Mouse (Mus musculus) forebrain, postnatal 0 days (tissue): Measurements from ENCODE around the gene Pde1c. TPM values are rescaled to one million over a fixed set of nuclear protein-coding genes. Genes with fewer than 3 reads are reported as not detected.

Source experiments
- ATAC-seq: fragments of 200-750 bp; cut with Nextera tagmentation; 2 replicates; pipeline ENCODE4 v1.8.0; 2017; ENCODE audit warnings: mild to moderate bottlenecking, moderate library complexity
- DNase-seq: peaks from one replicate; pipeline ENCODE4 v3.0.0-alpha.2; 2015
- H3K27ac ChIP-seq: fragments of 300-500 bp; sonication (generic); 2 replicates; pipeline ENCODE4 v1.5.1; 2014; ENCODE audit warnings: low read depth, mild to moderate bottlenecking, antibody characterized with exemption, low read length, moderate library complexity, mixed read lengths
- H3K27me3 ChIP-seq: fragments of 300-500 bp; sonication (generic); 2 replicates; pipeline ENCODE4 v1.6.1; 2014; ENCODE audit warnings: mild to moderate bottlenecking, low read length, mixed read lengths; ENCODE audit not compliant: insufficient read depth
- H3K36me3 ChIP-seq: fragments of 300-500 bp; sonication (generic); 2 replicates; pipeline ENCODE4 v1.6.1; 2014; ENCODE audit warnings: mild to moderate bottlenecking, moderate library complexity; ENCODE audit not compliant: insufficient read depth
- H3K4me1 ChIP-seq: fragments of 300-500 bp; sonication (generic); 2 replicates; pipeline ENCODE4 v1.6.1; 2014; ENCODE audit warnings: antibody characterized with exemption; ENCODE audit not compliant: insufficient read depth
- H3K4me2 ChIP-seq: fragments of 300-500 bp; sonication (generic); 2 replicates; pipeline ENCODE4 v1.6.1; 2014; ENCODE audit warnings: low read depth, mild to moderate bottlenecking, moderate library complexity
- H3K4me3 ChIP-seq: fragments of 300-500 bp; sonication (generic); 2 replicates; pipeline ENCODE4 v1.5.1; 2014; ENCODE audit warnings: low read depth, low read length, mixed read lengths
- H3K9ac ChIP-seq: fragments of 300-500 bp; sonication (generic); 2 replicates; pipeline ENCODE4 v1.6.1; 2014; ENCODE audit warnings: mild to moderate bottlenecking
- H3K9me3 ChIP-seq: fragments of 300-500 bp; sonication (generic); 2 replicates; pipeline ENCODE4 v1.6.1; 2016; ENCODE audit warnings: low read length
- CTCF ChIP-seq: sonication (generic); IDR thresholded peaks from 2 replicates; pipeline ENCODE4 v1.5.1; 2016; ENCODE audit warnings: antibody characterized with exemption, control low read depth, low read depth
- WGBS: fragments of 180-500 bp; shearing (Covaris S2); extraction: QIAGEN DNeasy Blood & Tissue Kit; methylation state at CpG from one replicate; pipeline ENCODE4 v1.1.7; 2014; 5-methylcytosine and 5-hydroxymethylcytosine counted together
- polyA plus RNA-seq: library from polyadenylated mRNA; unstranded; fragments of >200 nt; fragmentation: Nextera tagmentation; extraction: Ambion mirVana; gene quantifications from 2 replicates; pipeline ENCODE4 v1.2.1, GENCODE M21; 2015
- total RNA-seq: library from RNA; depleted of rRNA; stranded (reverse); fragments of >200 nt; gene quantifications from 2 replicates; pipeline ENCODE4 v1.2.3, GENCODE M21; 2014

The Pde1c gene
- total and polyA plus RNA-seq, 2 experiments from 2014 or later, result 5.7 to 15.5 TPM

DNA sequence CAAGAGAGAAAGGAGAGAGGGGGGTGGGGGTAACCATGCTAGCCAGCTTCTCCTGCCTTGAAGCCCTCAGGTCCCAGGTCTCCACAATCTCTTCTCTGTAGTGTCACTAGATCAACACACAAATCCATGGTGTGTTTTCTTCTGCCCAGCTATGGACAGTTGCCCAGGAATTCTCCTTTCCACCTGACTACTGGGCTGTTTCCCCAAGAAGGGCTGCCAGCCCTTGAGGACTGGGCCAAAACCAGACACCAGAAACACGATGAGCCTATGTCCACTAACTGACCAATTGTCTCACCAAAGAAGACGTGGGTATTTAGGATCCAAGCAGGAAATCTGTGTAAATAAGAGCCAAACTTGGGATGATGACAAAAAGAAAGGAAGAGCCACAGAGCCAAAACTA is 36.6 kb downstream of the Pde1c start:
- no peak overlapping the region for H3K27ac ChIP-seq
- no peak overlapping the region for H3K9ac ChIP-seq
- no peak overlapping the region for H3K4me3 ChIP-seq
- ATAC-seq (no peak), DNase-seq (no peak)
- H3K4me1 ChIP-seq, result no peaks in the 10 kb centered on the region
- H3K4me2 ChIP-seq, result no peak overlapping the region
- TF ChIP-seq CTCF, result no peak
- no peaks in the 10 kb centered on the region for H3K9me3 ChIP-seq
- 78% methylated on average over 2 of the region's 2 CpGs for WGBS
- no peaks in the 10 kb centered on the region for H3K36me3 ChIP-seq
- no peaks in the 10 kb centered on the region for H3K27me3 ChIP-seq

DNA sequence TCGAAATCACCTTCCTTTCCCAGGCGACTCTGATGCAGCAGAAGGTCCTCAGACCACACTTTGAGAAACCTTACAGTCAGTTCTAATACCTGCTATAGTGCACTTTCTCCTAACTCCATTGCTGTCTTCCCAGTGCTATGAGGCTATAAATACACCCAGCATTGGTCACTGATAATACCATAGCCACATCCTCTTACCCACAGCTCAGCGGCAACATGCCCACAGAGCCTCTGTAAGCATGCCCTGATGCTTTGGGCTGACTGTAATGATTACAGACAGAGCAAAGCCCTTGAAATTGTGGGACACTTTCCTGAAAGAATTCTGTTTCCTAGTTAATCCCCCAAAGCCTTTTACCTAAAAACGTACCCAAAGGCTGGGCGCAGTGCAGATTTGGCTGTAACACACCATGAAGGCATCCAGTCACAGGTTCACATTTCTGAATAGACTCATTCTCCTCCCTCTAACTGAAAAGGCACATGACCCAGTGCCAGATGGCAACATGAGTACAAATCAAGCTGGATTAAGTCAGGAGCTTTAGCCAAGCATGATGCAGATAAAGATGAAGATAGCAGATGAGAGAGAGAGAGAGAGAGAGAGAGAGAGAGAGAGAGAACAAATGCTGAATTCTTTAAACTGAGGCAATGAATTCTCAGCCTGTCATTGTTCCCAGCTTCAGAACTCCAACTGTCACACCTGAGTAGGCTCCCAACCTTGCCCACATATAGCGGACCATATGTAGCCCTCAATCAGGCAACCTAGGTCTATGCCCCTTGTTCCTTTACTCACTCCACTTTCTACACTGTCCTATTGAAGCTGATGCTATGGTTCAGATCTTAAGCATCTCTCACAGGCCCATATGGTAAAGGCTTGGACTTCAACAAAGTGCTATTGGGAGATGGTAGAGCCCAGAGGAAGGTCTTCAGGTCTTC is 44.7 kb downstream of the Pde1c start:
- DNase-seq, result peak; percentile 7
- no peaks in the 10 kb centered on the region for H3K27me3 ChIP-seq
- H3K9me3 ChIP-seq, result no peaks in the 10 kb centered on the region
- no peak overlapping the region for H3K9ac ChIP-seq
- H3K4me2 ChIP-seq, result no peak overlapping the region
- H3K4me3 ChIP-seq, result no peak overlapping the region
- H3K27ac ChIP-seq, result no peak overlapping the region
- no peaks in the 10 kb centered on the region for H3K36me3 ChIP-seq
- no peaks in the 10 kb centered on the region for H3K4me1 ChIP-seq
- TF ChIP-seq CTCF, result no peak
- 0 out of 2 replicates have a peak, but pooled peaks have one; percentile 23 for ATAC-seq
- WGBS, result 76% methylated on average over 6 of the region's 6 CpGs

DNA sequence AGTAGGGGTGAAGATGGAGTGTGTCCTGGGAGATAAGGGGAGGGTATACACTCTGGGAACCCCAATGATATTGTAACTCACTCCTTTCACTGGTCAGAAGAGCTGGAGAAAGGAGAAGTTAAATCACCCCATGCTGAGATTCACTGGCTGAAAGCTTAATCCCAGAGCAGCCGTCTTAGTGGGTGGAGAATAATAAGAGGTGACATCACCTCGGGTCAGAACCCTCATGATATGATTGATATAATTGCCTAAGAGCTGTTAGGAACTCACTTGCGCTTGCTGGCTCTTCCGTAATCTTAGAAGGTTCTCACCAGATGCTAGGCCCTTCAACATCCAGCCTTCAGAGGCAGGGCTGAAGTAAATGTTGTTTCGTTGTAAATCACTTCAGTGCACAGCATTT is 79.7 kb downstream of the Pde1c start:
- no peak overlapping the region for H3K4me2 ChIP-seq
- H3K9me3 ChIP-seq, result no peaks in the 10 kb centered on the region
- H3K4me1 ChIP-seq, result no peaks in the 10 kb centered on the region
- 63% methylated on average over 5 of the region's 5 CpGs for WGBS
- no peak overlapping the region for H3K4me3 ChIP-seq
- H3K27me3 ChIP-seq, result no peaks in the 10 kb centered on the region
- H3K36me3 ChIP-seq, result no peaks in the 10 kb centered on the region
- ATAC-seq (no peak), DNase-seq (no peak)
- no peak overlapping the region for H3K27ac ChIP-seq
- TF ChIP-seq CTCF, result no peak
- H3K9ac ChIP-seq, result no peak overlapping the region

DNA sequence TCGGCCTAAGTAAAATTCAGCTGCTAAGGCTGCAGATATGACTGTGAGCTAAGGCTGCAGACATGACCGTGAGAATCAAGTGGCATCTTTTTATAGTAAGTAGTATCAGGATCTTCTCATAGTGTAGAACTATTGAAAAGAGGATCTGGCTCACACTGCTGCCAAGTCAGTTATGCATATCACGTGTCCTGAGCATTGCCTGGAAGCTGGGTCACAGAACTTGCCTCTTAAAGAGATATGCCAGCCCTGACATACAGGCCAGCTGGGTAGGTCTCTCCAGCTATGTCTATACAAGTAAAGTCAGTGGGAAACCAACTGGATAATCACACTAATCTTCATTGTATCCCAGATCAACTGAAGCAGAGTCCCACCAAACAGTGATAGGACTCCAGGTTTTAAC is 83.8 kb downstream of the Pde1c start:
- no peak overlapping the region for H3K4me2 ChIP-seq

DNA sequence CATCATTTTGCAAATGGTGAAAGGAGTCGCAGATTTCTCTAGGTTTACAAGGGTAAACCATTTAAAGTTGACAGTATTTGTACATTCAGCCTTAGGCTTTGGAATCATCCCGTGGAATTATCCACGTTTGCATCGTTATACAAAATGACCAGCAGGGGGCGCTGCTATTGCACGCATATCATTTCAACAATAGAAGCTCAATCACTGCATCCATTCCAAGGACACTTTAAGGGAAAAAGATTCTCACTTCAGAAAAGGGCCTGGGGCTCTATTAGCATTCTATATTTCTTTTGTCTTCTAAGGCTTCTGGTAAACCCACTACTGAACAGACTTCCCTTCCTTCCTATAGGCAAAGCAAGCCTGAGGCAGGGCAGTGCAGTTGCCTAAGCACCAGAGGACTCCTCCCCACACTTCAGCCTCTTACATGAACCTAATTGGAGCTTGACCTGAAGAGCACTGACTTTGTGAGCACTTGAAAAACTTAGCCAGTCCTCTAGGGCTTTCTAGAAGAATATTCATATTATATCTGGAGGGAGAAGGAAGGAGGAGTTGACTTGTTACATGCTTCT is 87.9 kb downstream of the Pde1c start:
- H3K9me3 ChIP-seq, result no peaks in the 10 kb centered on the region
- H3K4me1 ChIP-seq, result no peaks in the 10 kb centered on the region
- peak; percentile 39; the same call in 1 of the 2 replicates for ATAC-seq
- peak; percentile 85 for DNase-seq
- TF ChIP-seq CTCF, result peak; percentile 90
- H3K9ac ChIP-seq, result no peak overlapping the region
- no peaks in the 10 kb centered on the region for H3K36me3 ChIP-seq
- no peaks in the 10 kb centered on the region for H3K27me3 ChIP-seq
- 2% methylated on average over 6 of the region's 6 CpGs for WGBS
- no peak overlapping the region for H3K4me2 ChIP-seq
- no peak overlapping the region for H3K27ac ChIP-seq
- no peak overlapping the region for H3K4me3 ChIP-seq

More for the DNA sequence above, 83.8 kb downstream of the Pde1c start:
- Histone ChIP-seq H3K4me3 (no peak overlapping the region), H3K27ac (no peak overlapping the region), H3K4me1 (no peaks in the 10 kb centered on the region), H3K9ac (no peak overlapping the region), H3K36me3 (no peaks in the 10 kb centered on the region), H3K9me3 (no peaks in the 10 kb centered on the region), H3K27me3 (no peaks in the 10 kb centered on the region)
- no peak for TF ChIP-seq CTCF
- ATAC-seq (no peak), DNase-seq (no peak)
- WGBS, result 61% methylated on average over 3 of the region's 3 CpGs

DNA sequence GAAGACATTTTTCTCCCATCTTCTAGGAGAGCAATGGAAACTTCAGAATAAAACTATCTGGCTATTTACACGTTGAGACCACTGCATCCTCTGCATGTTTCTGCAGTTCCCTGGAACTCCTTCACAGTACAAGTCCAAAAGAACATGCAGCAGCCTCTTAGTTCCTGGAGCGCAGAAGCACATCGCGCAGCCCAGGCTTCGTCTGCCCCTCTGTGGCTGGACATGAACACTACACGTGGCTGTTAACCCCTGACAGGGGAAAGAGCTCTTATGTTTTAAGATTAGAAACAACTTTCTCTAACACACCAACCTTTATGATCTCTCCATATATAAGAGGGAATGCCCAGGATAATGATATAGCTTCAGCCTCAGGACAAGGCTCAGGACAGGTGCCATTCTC is 92.3 kb downstream of the Pde1c start:
- Histone ChIP-seq H3K4me2 (no peak overlapping the region), H3K36me3 (no peaks in the 10 kb centered on the region), H3K4me1 (no peaks in the 10 kb centered on the region), H3K4me3 (no peak overlapping the region), H3K9me3 (no peaks in the 10 kb centered on the region), H3K9ac (no peak overlapping the region), H3K27me3 (no peaks in the 10 kb centered on the region), H3K27ac (no peak overlapping the region)
- ATAC-seq, result peak; percentile 93
- WGBS, result 30% methylated on average over 6 of the region's 6 CpGs
- peak; percentile 79 for DNase-seq
- peak; percentile 86 for TF ChIP-seq CTCF

DNA sequence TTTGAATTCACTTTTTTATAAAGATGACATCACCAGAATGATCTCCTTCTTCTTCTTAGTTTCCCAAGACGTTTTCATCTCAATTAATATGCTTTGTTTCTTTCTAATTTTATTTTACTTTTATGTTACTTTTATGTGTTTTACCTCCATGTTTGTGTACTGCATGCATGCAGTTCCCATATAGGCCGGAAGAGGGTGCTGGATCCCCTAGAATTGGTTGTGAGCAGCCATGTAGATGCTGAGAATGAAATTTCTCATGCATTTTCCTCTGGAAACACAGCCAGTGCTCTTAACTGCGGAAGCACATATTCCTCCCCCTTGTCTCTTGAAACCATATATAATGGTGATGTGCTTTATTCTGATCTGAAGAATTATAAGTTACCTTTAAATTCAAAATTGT is 110.8 kb downstream of the Pde1c start:
- H3K27me3 ChIP-seq, result no peaks in the 10 kb centered on the region
- WGBS, result 49% methylated on average over 3 of the region's 3 CpGs
- H3K4me1 ChIP-seq, result no peaks in the 10 kb centered on the region
- no peaks in the 10 kb centered on the region for H3K36me3 ChIP-seq
- no peak overlapping the region for H3K4me2 ChIP-seq
- no peak overlapping the region for H3K9ac ChIP-seq
- no peak overlapping the region for H3K4me3 ChIP-seq
- H3K9me3 ChIP-seq, result no peaks in the 10 kb centered on the region
- ATAC-seq, result no peak
- H3K27ac ChIP-seq, result no peak overlapping the region
- TF ChIP-seq CTCF, result peak; percentile 53
- DNase-seq, result no peak
